Mouse (Mus musculus) embryonic stem cell, embryonic (primary cell): ENCODE measurements at regions not wholly inside any gene's neighbourhood (a gene's known extent, or its start where the extent isn't known, plus 50 kb on each side); places are given as distances from the start of the nearest gene placed in this dataset.

Experiments used
- CTCF ChIA-PET, 4 experiments: fragments of 300-600 bp in 2 of 4; fragments of 350-600 bp in 2 of 4; sonication (Branson Sonifier 250); formaldehyde crosslinking; loops; one replicate each; lab custom pipeline; 2022; ENCODE audit warnings: inconsistent platforms in 2 of 4; lab: Charles Lee
- POLR2A ChIA-PET, 4 experiments: fragments of 300-600 bp in 2 of 4; fragments of 350-600 bp in 2 of 4; sonication (Branson Sonifier 250); formaldehyde crosslinking; loops; one replicate each; lab custom pipeline; 2022; ENCODE audit warnings: antibody characterized with exemption in 4 of 4, inconsistent platforms in 1 of 4; lab: Charles Lee

DNA sequence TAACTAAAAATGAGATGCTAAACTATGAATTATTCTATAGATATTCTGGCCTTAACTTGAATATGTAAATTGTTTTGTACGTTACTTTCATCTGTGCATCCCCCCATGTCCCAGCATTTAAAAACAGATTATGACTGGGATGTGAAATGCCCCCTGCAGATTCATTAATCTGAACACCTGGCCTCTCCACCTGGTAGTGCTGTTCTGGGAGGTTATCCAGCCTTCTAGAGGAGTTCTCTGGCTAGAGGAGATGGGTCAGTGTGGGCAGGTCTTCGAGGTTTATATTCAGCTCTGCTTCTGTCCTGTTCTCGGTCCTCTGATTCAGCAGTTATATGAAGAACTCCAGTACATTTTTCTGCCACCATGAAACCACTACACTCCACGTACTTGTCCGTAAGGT, 625.2 kb upstream of the Adgra3 start:
- POLR2A ChIA-PET, result no interaction called here
- CTCF ChIA-PET, result no interaction called here

DNA sequence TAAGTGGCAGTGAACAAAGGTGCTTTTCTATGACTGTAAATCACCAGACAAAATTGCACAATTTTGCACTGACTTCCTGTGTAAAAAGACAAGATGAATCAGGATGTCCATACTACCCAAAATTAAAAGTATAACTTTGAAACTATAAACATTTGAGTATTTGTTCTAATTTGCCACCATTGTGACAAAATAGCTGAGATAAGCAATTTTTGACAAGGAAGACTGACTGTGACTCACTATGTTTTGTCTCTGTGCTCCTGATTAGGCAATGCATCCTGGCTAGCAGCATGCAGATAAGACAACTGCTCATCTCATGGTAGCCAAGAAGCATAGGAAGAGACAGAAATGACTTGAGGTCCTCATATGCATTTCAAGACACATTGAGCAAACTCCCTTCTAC, 577.7 kb upstream of the Adgra3 start:
- POLR2A ChIA-PET, result no interaction called here
- CTCF ChIA-PET, result no interaction called here

DNA sequence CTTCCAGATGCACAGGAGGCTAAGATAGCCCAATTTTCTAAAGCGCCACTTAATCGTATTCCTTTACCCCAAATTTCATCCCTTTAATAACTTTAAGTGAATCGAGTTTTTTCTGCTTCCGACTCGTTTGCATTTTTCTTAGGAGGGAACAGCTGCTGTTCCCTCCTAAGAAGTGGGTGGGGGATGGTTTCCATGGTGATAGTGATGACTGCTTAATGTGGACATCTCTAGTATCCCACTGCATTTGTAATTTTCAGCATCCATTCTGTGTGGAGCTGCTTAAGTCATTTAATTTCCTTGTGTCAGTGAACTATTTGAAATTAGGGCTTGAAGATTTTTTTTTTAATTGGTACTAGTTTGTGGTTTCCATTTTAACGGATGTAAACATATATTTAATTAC, 567.8 kb upstream of the Adgra3 start:
- ChIA-PET CTCF (no interaction called here), POLR2A (no interaction called here)

DNA sequence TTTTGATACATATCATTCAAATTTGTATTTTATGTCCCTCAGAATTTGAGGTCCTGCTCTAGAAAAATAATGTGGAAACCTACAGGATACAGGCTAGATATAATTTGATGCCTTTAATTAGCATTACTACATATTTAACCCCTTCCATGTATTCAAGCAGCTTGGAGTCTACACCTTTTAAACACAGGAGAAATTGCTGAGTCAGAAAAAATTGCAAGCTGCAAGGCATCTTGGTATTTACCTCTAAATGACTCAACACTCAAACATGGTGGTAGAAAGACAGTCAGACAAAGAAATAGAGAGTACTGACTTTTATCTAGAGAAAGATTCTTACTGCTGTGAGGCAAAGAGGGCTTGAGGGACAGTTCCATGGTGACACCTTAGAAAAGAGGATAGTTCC, 565.4 kb upstream of the Adgra3 start:
- ChIA-PET CTCF (no interaction called here), POLR2A (no interaction called here)
